Mouse (Mus musculus) intestine, postnatal 0 days (tissue): ENCODE data around the gene Syk. TPM values are rescaled to one million over a fixed set of nuclear protein-coding genes. Genes with fewer than 3 reads are reported as not detected.

ENCODE experiments used
- ATAC-seq: fragments of 200-750 bp; cut with Nextera tagmentation; 2 replicates; pipeline ENCODE4 v1.8.0; 2017; ENCODE audit warnings: mild to moderate bottlenecking, moderate TSS enrichment, moderate library complexity
- H3K27ac ChIP-seq: fragments of 300-500 bp; sonication (generic); 2 replicates; pipeline ENCODE4 v1.5.1; 2014; ENCODE audit warnings: mild to moderate bottlenecking, low read depth, low read length, moderate library complexity
- H3K27me3 ChIP-seq: fragments of 300-500 bp; sonication (generic); replicated peaks from 2 replicates; pipeline ENCODE4 v1.6.1; 2014; ENCODE audit warnings: low read length, mixed read lengths; ENCODE audit not compliant: control insufficient read depth, insufficient read depth
- H3K36me3 ChIP-seq: fragments of 300-500 bp; sonication (generic); 2 replicates; pipeline ENCODE4 v1.6.1; 2014; ENCODE audit warnings: mild to moderate bottlenecking, moderate library complexity; ENCODE audit not compliant: control insufficient read depth, insufficient read depth
- H3K4me1 ChIP-seq: fragments of 300-500 bp; sonication (generic); replicated peaks from 2 replicates; pipeline ENCODE4 v1.6.1; 2014; ENCODE audit warnings: antibody characterized with exemption, low read length, mixed read lengths; ENCODE audit not compliant: control insufficient read depth, insufficient read depth
- H3K4me2 ChIP-seq: fragments of 300-500 bp; sonication (generic); replicated peaks from 2 replicates; pipeline ENCODE4 v1.6.1; 2014; ENCODE audit warnings: low read depth, mild to moderate bottlenecking, moderate library complexity
- H3K4me3 ChIP-seq: fragments of 300-500 bp; sonication (generic); 2 replicates; pipeline ENCODE4 v1.5.1; 2014; ENCODE audit warnings: low read depth, low read length
- H3K9ac ChIP-seq: fragments of 300-500 bp; sonication (generic); 2 replicates; pipeline ENCODE4 v1.6.1; 2014; ENCODE audit warnings: mild to moderate bottlenecking, low read depth, low read length
- H3K9me3 ChIP-seq: fragments of 300-500 bp; sonication (generic); 2 replicates; pipeline ENCODE4 v1.6.1; 2016; ENCODE audit warnings: mixed run types; ENCODE audit not compliant: control insufficient read depth
- CTCF ChIP-seq: sonication (generic); IDR thresholded peaks from 2 replicates; pipeline ENCODE4 v1.5.1; 2016; ENCODE audit warnings: low read depth, mild to moderate bottlenecking, control low read depth, antibody characterized with exemption, moderate library complexity
- WGBS: fragments of 180-500 bp; shearing (Covaris S2); extraction: QIAGEN DNeasy Blood & Tissue Kit; methylation state at CpG from one replicate; pipeline ENCODE4 v1.1.7; 2014; 5-methylcytosine and 5-hydroxymethylcytosine counted together
- polyA plus RNA-seq: library from polyadenylated mRNA; unstranded; fragments of >200 nt; fragmentation: Nextera tagmentation; extraction: Ambion mirVana; gene quantifications from 2 replicates; pipeline ENCODE4 v1.2.1, GENCODE M21; 2015

Gene Syk
- polyA plus RNA-seq, 1 experiment from 2014 or later = 2.0 TPM

DNA sequence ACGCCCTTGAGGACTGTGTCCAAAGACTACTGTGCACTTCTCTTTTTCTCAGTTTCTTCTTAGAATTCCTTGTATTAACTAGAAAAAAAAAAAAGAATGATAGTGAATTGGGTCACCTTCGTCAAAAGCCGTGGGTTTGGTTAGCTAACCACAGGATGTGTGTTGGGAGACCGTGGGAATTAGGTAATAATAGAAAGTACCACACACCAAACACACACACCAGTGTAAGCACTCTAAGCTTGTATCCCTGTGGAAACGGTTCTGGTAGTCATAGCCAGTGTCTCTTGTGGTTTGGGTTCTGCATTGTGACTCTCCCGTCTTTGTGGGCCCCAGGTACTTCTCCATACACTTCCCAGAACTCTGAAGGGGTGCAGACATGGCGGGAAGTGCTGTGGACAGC is 27.5 kb downstream of the Syk start:
- 90% methylated on average over 7 of the region's 7 CpGs for WGBS
- no peak overlapping the region for H3K4me3 ChIP-seq
- no peak for ATAC-seq
- no peaks in the 10 kb centered on the region for H3K27me3 ChIP-seq
- H3K9ac ChIP-seq = no peak overlapping the region
- no peak for TF ChIP-seq CTCF
- no peak overlapping the region for H3K27ac ChIP-seq
- no peaks in the 10 kb centered on the region for H3K36me3 ChIP-seq
- no peaks in the 10 kb centered on the region for H3K9me3 ChIP-seq
- H3K4me1 ChIP-seq = no peaks in the 10 kb centered on the region
- no peak overlapping the region for H3K4me2 ChIP-seq

DNA sequence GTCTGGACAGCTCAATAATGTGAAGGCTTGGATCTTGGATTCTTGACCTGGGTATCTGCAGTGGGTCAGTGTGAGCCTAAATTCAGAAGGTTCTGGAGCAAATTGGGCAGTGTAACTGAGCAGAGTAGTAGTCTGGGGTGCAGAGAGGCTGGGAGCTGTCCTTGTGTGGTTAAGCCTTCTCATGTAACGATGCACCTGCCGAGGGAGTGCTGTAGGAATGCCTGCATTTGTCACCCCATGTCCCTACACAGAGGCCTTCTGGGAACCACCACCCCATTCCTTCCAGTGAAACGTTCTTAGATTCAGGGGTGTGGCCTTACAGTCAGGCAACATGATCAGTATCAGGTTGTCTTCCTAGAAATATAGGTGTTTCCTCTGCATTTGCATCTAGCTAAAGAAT is 30.3 kb downstream of the Syk start:
- Histone ChIP-seq H3K4me2 (no peak overlapping the region), H3K36me3 (no peaks in the 10 kb centered on the region), H3K9ac (no peak overlapping the region), H3K4me1 (no peaks in the 10 kb centered on the region), H3K9me3 (no peaks in the 10 kb centered on the region), H3K27ac (no peak overlapping the region), H3K4me3 (no peak overlapping the region), H3K27me3 (no peaks in the 10 kb centered on the region)
- 66% methylated on average over 3 of the region's 3 CpGs for WGBS
- TF ChIP-seq CTCF = no peak
- ATAC-seq = no peak

GRCm38 (mm10) chr13:52615085-52615484 is 32.1 kb downstream of the Syk start:
- ATAC-seq = no peak
- H3K9ac ChIP-seq = no peak overlapping the region
- no peaks in the 10 kb centered on the region for H3K9me3 ChIP-seq
- H3K36me3 ChIP-seq = no peaks in the 10 kb centered on the region
- H3K4me1 ChIP-seq = no peaks in the 10 kb centered on the region
- no peaks in the 10 kb centered on the region for H3K27me3 ChIP-seq
- H3K4me3 ChIP-seq = no peak overlapping the region
- whole genome bisulfite sequencing = 81% methylated on average over 4 of the region's 4 CpGs
- no peak overlapping the region for H3K4me2 ChIP-seq
- TF ChIP-seq CTCF = no peak
- H3K27ac ChIP-seq = no peak overlapping the region

DNA sequence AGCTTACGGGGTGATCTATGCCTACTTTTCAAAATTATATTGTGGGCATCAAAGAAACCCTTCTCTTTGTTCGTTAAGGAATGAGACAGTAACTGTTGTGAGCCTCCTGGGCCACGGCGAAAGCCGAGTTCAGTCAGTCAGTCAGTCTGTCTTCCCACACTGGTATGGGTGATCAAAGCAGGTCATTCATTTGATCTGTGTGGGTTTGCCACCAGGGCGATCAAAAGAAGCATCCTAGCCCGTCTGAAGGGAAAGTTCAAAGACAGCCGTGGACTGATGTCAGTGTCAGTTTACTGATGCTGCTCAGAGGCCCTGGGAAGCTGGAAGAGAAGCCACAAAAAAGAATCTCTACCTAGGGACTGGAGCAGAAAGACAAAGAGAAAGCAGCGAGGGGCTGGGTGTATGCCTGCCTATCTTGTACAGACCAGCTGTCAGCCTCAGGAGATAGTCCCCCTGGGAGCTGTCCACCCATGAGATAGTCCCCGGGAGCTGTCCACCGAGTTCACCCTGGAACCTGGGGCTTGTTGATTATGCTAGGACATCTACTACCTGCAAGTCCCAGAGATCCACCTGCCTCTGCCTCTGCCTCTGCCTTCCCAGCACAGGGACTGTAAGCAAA is 34.2 kb downstream of the Syk start:
- no peaks in the 10 kb centered on the region for H3K4me1 ChIP-seq
- H3K9me3 ChIP-seq = no peaks in the 10 kb centered on the region
- no peak for TF ChIP-seq CTCF
- no peak for ATAC-seq
- no peaks in the 10 kb centered on the region for H3K36me3 ChIP-seq
- H3K27ac ChIP-seq = no peak overlapping the region
- no peak overlapping the region for H3K4me2 ChIP-seq
- no peaks in the 10 kb centered on the region for H3K27me3 ChIP-seq
- no peak overlapping the region for H3K4me3 ChIP-seq
- no peak overlapping the region for H3K9ac ChIP-seq
- 69% methylated on average over 11 of the region's 11 CpGs for WGBS

GRCm38 (mm10) chr13:52618592-52618991 is 35.6 kb downstream of the Syk start:
- no peak overlapping the region for H3K27ac ChIP-seq
- ATAC-seq = no peak
- WGBS = 37% methylated on average over 4 of the region's 4 CpGs
- H3K27me3 ChIP-seq = no peaks in the 10 kb centered on the region
- TF ChIP-seq CTCF = no peak
- no peaks in the 10 kb centered on the region for H3K9me3 ChIP-seq
- H3K4me3 ChIP-seq = no peak overlapping the region
- no peak overlapping the region for H3K4me2 ChIP-seq
- H3K4me1 ChIP-seq = no peaks in the 10 kb centered on the region
- no peak overlapping the region for H3K9ac ChIP-seq
- no peaks in the 10 kb centered on the region for H3K36me3 ChIP-seq

GRCm38 (mm10) chr13:52619482-52619881 is 36.5 kb downstream of the Syk start:
- H3K9ac ChIP-seq = no peak overlapping the region
- H3K4me3 ChIP-seq = no peak overlapping the region
- no peak for TF ChIP-seq CTCF
- no peak for ATAC-seq
- no peak overlapping the region for H3K4me2 ChIP-seq
- no peaks in the 10 kb centered on the region for H3K4me1 ChIP-seq
- no peak overlapping the region for H3K27ac ChIP-seq
- 79% methylated on average over 5 of the region's 5 CpGs for WGBS
- H3K9me3 ChIP-seq = no peaks in the 10 kb centered on the region
- H3K27me3 ChIP-seq = no peaks in the 10 kb centered on the region
- H3K36me3 ChIP-seq = no peaks in the 10 kb centered on the region

DNA sequence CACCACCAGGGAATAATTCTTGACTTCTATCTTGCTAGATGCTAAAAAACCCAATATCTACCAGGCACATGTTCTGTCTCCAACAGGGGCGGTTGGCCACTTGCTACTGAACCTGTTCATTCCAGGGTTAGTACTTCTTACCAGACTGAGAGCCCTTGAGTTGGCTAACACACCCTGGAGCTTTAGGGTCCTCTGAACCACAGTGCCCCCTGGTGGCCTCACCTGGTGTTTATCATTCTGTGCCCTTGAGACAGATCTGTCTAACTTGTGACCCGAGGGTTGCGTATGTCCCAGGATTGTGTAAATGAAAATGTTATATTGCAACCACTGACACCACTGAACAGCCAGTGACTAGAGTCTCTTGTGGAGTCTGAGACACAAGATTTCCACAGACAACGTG is 41.1 kb downstream of the Syk start:
- Histone ChIP-seq H3K4me3 (no peak overlapping the region), H3K9ac (no peak overlapping the region), H3K27ac (no peak overlapping the region), H3K4me1 (no peaks in the 10 kb centered on the region), H3K27me3 (no peaks in the 10 kb centered on the region), H3K4me2 (no peak overlapping the region), H3K36me3 (no peaks in the 10 kb centered on the region), H3K9me3 (no peaks in the 10 kb centered on the region)
- 58% methylated on average over 4 of the region's 4 CpGs for WGBS
- TF ChIP-seq CTCF = peak; percentile 84
- no peak for ATAC-seq
